Mouse (Mus musculus) 3134 (cell line): ENCODE data around the gene Cacna1b.

Experiments
- DNase-seq: peaks from one replicate; pipeline ENCODE4 v3.0.0-alpha.2; 2011; ENCODE audit warnings: low spot score; ENCODE audit not compliant: insufficient read length; ENCODE audit errors: extremely low read depth

Cacna1b gene

DNA sequence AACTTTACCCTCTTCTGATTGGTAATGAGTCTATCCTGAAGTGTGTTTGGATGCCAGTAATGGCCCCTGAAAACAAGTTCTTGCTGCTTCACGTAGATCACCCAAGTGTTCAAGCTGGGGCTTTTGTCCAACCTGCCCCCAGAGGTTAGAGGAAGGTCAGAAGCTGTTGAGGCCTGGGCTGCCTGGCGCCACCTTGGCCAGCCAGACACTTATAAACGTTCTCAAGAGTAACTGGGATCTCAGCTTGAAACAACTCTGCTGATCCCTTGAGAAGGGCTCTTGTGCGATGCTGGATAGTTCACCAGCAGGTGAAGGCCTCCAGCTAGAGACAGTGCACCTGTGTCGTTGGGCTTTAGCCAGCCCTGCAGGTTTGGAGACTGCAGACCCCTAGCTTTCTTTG, 202.8 kb downstream of the Cacna1b start:
- no peak for DNase-seq

DNA sequence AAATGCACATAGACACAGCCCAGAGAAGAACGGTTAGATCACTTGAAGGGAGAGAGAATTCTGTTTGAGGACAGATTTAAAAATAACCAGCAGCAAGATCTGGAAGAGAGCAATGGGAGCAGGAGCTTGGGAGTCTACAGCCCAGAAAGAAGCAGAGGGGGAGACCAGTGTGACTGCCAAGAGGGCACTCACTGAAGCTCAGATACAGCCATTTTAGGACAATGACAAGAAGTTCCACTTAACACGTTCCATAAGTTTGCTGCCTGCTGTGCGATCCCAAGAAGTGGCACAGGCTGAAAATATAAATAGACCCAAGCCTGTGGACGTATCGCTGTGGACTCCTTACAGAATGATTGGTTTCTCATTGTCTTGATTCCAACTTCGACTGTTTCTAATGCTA, 206.6 kb downstream of the Cacna1b start:
- DNase-seq: no peak

DNA sequence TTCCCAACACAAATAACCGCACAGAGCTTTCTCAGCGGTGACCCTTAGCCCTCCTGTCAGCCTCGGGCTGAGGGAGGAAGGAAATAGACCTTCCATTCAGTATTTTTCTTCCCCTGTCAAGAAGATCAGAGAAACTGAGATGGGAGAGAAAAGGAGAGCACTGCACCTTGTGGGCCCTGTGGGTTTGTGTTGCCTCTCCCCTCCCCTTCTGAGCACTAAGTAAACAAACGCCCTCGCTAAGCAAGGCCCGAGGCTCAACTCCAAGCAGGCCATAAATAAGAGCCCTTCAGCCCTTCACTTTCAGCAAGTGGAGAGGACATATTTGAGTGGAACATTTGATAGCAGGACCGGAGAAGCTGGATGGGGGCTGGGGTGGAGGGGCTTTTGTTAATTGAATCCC, 209.0 kb downstream of the Cacna1b start:
- DNase-seq: no peak
